Mouse (Mus musculus) urinary bladder, adult 2 months (tissue): ENCODE data around the gene Atp5e. TPM values are rescaled to one million over a fixed set of nuclear protein-coding genes. Genes with fewer than 3 reads are reported as not detected.

ENCODE experiments used
- DNase-seq: peaks from one replicate; pipeline ENCODE4 v3.0.0; 2022; ENCODE audit warnings: low spot score
- polyA plus RNA-seq: library from polyadenylated mRNA; depleted of rRNA; stranded (reverse); fragments of >200 nt; gene quantifications from 2 replicates; pipeline ENCODE4 v1.2.3, GENCODE M21; 2012; rRNA removed

Gene Atp5e
- polyA plus RNA-seq, result 620 and 635 TPM in 2 replicates

DNA sequence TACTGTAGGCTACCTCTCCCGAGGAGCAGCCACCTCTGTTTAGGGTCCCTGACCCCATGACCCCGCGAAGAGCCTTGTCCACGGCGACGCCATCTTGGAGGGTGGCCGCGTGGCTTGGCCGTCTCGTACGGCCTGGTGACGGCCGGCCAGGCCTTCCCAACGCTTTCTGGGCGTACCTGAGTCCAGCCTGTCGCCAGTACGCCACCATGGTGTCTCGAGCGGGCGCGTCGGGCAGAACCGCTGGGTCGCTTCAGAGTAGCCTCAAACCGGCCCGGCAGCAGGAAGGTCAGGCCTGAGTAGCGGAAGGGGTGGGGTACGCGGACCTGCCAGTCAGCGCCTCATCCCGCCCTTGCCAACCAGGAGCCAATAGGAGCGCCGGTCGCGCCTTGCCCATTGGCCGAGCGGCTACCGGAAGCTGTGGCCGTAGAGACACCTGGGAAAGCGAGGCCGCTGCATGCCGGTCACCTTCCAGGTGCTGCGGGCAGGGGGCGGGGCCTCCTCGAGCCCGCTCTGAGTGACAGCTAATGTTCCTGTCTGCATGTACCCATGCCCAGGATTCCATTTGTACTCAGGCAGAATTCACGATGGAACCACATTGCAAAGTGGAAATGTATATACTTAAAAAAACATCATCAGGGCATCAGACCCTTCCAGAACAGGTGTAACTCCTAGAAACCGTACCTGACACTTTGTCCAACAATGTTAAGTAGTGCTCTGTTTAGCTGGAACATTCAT lies at the start of gene Atp5e:
Gene Atp5e (minus strand): TSS at position 317 of the 735 bp plus-strand sequence.
- peak; percentile 93 for DNase-seq

- no peak for DNase-seq
Observed at GRCm38 (mm10) chr2:174509825-174510224, 45.9 kb upstream of the Atp5e start.

- DNase-seq, result no peak
Observed at GRCm38 (mm10) chr2:174507998-174508397, 44.1 kb upstream of the Atp5e start.

- DNase-seq, result no peak
Observed at GRCm38 (mm10) chr2:174502831-174503460, 39.0 kb upstream of the Atp5e start.

GRCm38 (mm10) chr2:174502321-174502720 lies 38.4 kb upstream of the Atp5e start:
- DNase-seq, result no peak

DNA sequence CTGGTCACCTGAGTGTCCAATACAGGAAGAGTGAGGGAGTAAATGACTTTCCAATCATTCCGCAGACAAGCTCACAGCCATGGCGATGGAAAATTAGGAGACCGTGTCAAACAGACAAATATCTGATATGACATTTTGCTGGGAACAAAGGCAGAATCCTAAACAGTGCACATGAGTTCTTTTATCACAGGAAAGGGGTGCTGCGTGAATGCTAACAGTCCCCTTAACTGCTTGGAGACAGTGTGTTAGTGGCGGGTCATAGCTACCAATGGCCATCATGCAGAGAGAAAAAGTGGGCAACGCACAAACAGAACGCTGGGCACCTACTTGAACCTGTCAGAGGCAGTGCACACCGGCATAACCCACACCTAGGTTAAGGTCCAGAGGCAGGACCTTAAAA lies 37.6 kb upstream of the Atp5e start:
- DNase-seq, result no peak

DNA sequence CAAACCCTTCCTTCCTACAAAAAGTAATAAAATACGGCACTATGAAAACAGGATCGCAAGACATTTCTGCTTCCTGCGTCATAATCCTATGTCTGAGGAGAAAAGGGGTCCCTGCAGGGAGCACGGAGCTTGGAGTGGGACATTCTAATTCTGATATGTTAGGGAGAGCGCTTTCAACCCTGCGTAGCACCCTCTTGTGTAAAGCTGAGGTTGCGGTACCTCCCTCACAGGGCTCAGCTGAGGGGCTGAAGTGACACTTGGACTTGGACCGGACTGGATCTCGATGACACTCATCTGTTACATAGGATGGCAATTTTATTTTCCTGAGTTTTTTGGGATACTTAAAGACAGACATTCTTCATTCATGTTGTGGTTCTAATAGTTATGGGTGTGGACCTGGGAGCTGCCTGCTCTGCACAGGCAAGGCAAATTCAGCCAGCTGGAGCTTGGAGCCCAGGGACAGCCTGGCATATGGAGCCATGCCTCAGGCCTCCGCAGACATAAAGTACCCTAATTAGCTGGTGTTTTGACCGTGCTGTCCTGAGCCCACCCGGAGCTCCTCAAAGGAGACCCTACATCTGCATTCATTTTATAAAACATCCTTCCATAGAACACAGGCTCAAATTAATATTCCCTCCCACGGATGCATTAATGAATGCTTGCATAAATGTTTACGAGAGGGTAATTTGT lies 37.1 kb upstream of the Atp5e start:
- DNase-seq, result no peak

- DNase-seq, result no peak
Observed at GRCm38 (mm10) chr2:174492858-174493257, 29.0 kb upstream of the Atp5e start.

DNA sequence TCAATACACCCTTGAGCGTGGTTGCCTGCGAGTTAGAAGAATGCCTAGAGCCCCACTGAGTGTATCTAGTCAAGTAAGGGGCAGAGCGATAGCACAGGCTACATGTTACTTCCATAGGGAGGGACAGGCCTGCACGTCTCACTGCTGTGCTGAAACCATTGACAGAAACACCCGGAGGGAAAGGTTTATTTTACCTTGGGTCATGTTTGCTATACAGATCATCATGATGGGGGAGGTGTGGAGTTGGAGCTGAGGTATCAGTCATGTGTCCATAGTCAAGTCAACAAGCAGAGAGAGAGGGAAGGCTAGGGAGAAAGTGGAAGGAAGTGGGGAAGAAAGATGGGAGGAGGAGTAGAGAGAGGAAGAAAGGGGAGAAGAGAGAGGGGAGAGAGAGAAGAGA lies 23.1 kb upstream of the Atp5e start:
- DNase-seq, result no peak

- DNase-seq, result no peak
Observed at GRCm38 (mm10) chr2:174478746-174479145, 14.8 kb upstream of the Atp5e start.

DNA sequence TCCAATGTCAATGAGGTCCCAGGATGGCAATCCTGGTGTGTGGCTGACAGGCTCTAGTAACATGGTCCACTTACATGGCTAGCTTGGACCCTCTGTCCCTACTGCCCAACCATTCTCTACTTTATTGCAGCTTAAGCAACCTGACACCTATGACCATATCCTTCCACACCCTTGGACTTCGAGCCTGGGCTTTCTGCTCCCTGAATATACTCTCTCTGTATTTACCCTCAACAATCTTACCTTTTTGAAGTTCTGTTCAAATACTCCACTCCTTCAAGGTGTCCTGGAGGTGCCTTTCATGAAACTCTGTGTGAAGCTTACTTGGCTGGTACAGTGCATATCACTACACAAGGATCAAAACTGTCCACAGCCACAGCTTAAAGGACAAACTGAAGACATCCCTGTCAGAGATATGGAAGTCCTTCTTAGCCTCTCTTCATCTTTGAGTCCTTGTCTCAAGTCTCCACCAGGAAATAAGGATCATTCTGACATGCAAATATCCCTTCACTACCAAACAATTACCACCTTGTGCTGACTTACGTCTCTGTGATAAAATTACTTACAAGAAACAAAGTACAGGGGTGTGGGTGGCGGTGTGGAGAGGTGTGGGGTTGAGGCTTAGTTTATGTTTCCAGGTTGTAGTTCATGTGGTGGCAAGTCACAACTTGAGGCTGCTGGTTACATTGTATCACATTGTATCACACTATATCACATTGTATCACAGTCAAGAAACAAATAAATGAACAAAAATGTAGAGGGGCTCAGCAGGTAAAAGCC lies 13.8 kb upstream of the Atp5e start:
- DNase-seq, result no peak

- no peak for DNase-seq
Observed at GRCm38 (mm10) chr2:174473550-174473927, 9.6 kb upstream of the Atp5e start.

DNA sequence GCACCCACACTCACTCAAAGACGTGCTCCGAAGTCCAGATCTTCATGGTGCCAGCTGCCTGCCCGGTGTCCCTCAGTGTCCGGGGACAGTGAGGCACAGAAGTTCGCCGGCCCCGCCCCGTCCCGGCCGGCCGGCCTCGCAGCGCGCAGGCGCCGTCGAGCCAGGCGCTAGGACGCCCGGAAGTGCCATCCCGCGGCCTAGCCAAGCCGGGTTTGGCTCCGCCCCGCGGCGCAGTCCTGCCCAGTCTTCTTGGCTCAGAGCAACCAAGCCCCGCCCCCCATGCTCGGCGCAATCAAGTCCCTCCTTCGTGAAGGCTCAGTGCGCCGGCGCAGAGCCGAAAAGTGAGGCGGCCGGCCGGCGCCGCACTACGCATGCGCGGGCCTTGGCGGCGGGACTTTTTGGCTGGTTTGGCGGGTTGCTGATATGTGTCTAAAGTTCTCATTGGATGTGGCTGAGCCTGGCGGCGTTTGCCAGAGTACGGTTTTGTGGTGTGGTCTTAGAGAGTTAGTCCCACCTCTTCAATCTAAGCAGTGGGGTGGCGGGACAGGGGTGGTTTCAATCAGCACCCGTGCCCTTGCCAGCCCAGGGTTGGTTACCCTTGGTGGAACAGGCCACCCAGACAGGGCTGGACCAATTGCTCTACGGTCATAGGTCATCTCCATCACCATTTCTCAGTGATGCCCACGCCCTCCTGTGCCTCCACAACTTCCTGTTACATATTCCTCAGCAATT lies 9.1 kb upstream of the Atp5e start, which contains the start of gene Prelid3b:
Gene Prelid3b (minus strand): TSS at position 264 of the 732 bp plus-strand sequence.
- DNase-seq, result peak; percentile 97

DNA sequence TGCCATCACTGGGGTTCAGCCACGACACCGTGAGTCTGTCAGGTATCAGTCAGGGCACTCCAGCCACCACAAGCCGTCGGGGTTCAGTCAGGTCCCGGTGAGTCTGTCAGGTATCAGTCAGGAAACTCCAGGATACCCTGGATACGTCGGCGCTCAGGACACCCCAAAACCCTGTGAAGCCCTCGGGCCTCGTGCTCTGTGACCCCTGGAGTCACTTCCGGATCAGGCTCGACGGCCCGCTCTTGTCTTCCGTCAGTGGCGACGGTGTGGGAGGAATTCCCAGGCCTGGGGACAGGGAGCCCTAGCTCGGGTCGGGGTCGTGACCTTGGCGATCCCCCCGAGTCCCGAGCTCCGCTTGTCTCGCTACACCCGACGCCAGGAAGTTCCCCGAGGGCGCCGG lies 8.5 kb upstream of the Atp5e start:
- no peak for DNase-seq

DNA sequence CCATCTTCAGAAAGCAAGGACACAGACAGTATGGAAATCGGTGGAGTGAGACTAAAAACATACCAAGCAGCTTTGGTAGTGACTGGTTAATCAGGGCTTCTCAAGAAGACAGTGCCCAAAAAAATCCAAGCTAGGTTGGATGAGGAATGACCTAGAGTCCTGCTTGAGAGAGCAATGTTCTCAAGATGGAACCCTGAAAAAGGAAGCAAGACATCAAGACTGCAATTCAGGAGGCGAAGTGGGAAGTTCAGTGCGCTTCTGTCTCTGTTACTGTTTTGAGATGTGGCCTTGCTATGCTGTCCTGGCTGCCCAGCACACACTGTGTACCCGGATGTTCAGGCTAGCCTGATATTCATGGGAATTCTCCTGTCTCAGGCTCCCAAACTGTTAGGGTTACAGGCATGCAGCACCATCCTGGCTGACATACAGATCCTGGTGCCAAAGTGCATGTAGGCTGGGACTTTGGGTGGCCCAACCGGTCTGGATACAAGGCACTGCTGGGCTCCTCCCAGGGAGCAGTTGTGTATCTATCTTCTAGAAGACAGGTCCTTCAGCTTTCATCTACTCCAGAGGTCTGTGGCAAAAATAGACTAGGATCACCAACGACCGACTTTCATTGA lies 7.0 kb upstream of the Atp5e start:
- no peak for DNase-seq

DNA sequence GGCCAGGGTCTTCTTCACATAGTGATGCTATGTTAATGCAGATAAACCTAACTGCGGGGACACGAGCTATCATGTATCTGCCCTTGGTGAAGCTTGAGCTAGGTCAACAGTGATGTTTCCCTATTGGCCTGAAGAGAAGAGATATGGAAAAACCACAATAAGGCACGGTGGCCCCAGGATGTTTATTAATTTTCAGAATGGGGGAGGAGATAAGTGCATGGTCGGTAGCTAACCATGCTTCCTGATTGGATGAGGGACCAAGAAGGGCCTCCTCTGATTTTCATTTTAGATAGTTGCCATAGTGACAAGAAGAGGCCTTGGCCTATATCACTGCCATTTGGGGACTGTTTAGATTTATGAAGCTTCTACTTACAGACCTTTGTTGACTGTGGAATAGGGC lies 6.4 kb upstream of the Atp5e start:
- no peak for DNase-seq

- DNase-seq, result no peak
Observed at GRCm38 (mm10) chr2:174463370-174463769, 535 bp downstream of the Atp5e start.

DNA sequence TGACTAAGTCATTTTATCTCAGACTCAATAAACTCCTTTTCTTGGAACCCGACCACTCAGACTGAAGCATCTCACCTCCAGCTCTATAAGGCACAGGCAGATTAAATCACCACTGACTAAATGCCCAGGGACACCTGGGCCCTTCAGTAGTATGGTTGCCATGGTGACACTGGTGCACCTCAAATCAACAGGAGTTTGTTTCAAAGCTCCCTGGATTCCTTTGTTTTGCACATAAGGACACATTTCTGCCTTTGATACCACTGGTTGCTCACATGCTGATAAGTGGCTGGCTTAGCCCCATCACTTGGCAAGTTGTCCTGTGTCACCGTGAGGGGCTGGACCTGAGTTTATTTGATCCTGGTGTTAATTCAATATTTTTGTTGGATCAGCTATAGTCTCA lies 4.5 kb downstream of the Atp5e start:
- DNase-seq, result no peak

DNA sequence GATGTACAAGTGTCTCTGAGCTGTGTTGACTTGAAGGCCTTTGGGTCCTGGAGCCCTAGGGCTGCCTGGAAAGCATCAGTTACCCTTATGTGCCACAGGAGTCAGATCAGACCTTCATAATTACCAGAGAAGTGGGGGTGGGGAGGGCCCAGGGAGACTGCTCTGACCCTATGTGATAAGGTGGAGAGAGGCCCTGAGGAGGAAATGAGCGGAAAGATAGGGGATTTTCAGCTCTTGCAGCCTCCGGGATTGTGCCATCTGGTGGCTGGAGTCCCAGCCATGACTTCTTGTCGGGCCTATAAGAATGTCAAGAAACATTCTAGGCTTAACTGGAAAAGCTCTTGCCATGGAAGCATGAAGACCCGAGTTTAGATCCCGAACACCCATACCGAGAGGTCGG lies 10.2 kb downstream of the Atp5e start:
- DNase-seq, result no peak

GRCm38 (mm10) chr2:174450353-174450752 lies 13.6 kb downstream of the Atp5e start, which contains the start of gene Tubb1:
TSS of gene Tubb1 (plus strand) at chr2:174450695.
- no peak for DNase-seq

- DNase-seq, result no peak
Observed at GRCm38 (mm10) chr2:174448405-174448804, 15.5 kb downstream of the Atp5e start.
